Mouse (Mus musculus): ENCODE measurements around the gene Serpinb5.
A peak's percentile ranks its signal among the peaks of the same experiment; 100 is the strongest.

The Serpinb5 gene

GRCm38 (mm10) chr1:106860847-106861246 is at the start of gene Serpinb5:
Gene Serpinb5, plus strand, starts transcription at chr1:106861173.
- no peak for DNase-seq (ENCODE audit: extremely low read depth, low read depth)

GRCm38 (mm10) chr1:106814864-106815263 is 46.1 kb upstream of the Serpinb5 start:
- no peak for DNase-seq (ENCODE audit: extremely low read depth, low read depth)

GRCm38 (mm10) chr1:106815265-106815664 is 45.7 kb upstream of the Serpinb5 start:
- DNase-seq (ENCODE audit: extremely low read depth, low read depth), result peak; percentile 79

- DNase-seq (ENCODE audit: extremely low read depth, low read depth), result no peak
These were observed 44.2 kb upstream of the Serpinb5 start for GRCm38 (mm10) chr1:106816766-106817165.

GRCm38 (mm10) chr1:106818323-106818722 is 42.6 kb upstream of the Serpinb5 start:
- peak; percentile 66 for DNase-seq (ENCODE audit: extremely low read depth, low read depth)

GRCm38 (mm10) chr1:106822297-106822696 is 38.7 kb upstream of the Serpinb5 start:
- DNase-seq (ENCODE audit: extremely low read depth, low read depth), result no peak

- peak; percentile 32 for DNase-seq (ENCODE audit: extremely low read depth, low read depth)
These were observed 32.2 kb upstream of the Serpinb5 start for GRCm38 (mm10) chr1:106828784-106829183.

- no peak for DNase-seq (ENCODE audit: extremely low read depth, low read depth)
These were observed 4.6 kb downstream of the Serpinb5 start for GRCm38 (mm10) chr1:106865543-106865942.

- no peak for DNase-seq (ENCODE audit: extremely low read depth, low read depth)
These were observed 5.1 kb downstream of the Serpinb5 start for GRCm38 (mm10) chr1:106866029-106866428.

- no peak for DNase-seq (ENCODE audit: extremely low read depth, low read depth)
These were observed 5.8 kb downstream of the Serpinb5 start for GRCm38 (mm10) chr1:106866768-106867167.

GRCm38 (mm10) chr1:106869986-106870385 is 9.0 kb downstream of the Serpinb5 start:
- DNase-seq (ENCODE audit: extremely low read depth, low read depth), result no peak

GRCm38 (mm10) chr1:106875193-106875886 is 14.4 kb downstream of the Serpinb5 start:
- no peak for DNase-seq (ENCODE audit: extremely low read depth, low read depth)

- no peak for DNase-seq (ENCODE audit: extremely low read depth, low read depth)
These were observed 15.2 kb downstream of the Serpinb5 start for GRCm38 (mm10) chr1:106876147-106876546.

- no peak for DNase-seq (ENCODE audit: extremely low read depth, low read depth)
These were observed 21.8 kb downstream of the Serpinb5 start for GRCm38 (mm10) chr1:106882723-106883122.

- DNase-seq (ENCODE audit: extremely low read depth, low read depth), result no peak
These were observed 22.4 kb downstream of the Serpinb5 start for GRCm38 (mm10) chr1:106883369-106883768.

GRCm38 (mm10) chr1:106883812-106884211 is 22.8 kb downstream of the Serpinb5 start:
- peak; percentile 44 for DNase-seq (ENCODE audit: extremely low read depth, low read depth)

- peak; percentile 55 for DNase-seq (ENCODE audit: extremely low read depth, low read depth)
These were observed 34.2 kb downstream of the Serpinb5 start for GRCm38 (mm10) chr1:106895142-106895541.

GRCm38 (mm10) chr1:106901406-106901805 is 40.4 kb downstream of the Serpinb5 start:
- peak; percentile 53 for DNase-seq (ENCODE audit: extremely low read depth, low read depth)

- DNase-seq (ENCODE audit: extremely low read depth, low read depth), result peak; percentile 92
These were observed 71.0 kb downstream of the Serpinb5 start for GRCm38 (mm10) chr1:106931954-106932353.
